Mouse (Mus musculus): Measurements from ENCODE around the gene Hspbp1. TPM values are rescaled to one million over a fixed set of nuclear protein-coding genes. Genes with fewer than 3 reads are reported as not detected.

Hspbp1 gene
- 10 to 100 TPM; 22.1 to 23.9 TPM for total RNA-seq (2021)
- long read RNA-seq, experiment 1, transcript Hspbp1-201 (8 exons, 1,593 nt), result major isoform, 5 of 33 reads
- long read RNA-seq, experiment 1, partial matches to known transcripts, result 5 of 33 reads
- long read RNA-seq, experiment 1, other reads (novel, unspliced or antisense), result 23 of 33 reads
- long read RNA-seq, experiment 2, partial matches to known transcripts, result 4 of 25 reads
- long read RNA-seq, experiment 2, other reads (novel, unspliced or antisense), result 17 of 25 reads

- DNase-seq (ENCODE audit: low spot score), result peak; percentile 95
Observed at GRCm38 (mm10) chr7:4684632-4685417, at the start of gene Hspbp1. TSS of gene Hspbp1 (minus strand) at chr7:4685068.

DNA sequence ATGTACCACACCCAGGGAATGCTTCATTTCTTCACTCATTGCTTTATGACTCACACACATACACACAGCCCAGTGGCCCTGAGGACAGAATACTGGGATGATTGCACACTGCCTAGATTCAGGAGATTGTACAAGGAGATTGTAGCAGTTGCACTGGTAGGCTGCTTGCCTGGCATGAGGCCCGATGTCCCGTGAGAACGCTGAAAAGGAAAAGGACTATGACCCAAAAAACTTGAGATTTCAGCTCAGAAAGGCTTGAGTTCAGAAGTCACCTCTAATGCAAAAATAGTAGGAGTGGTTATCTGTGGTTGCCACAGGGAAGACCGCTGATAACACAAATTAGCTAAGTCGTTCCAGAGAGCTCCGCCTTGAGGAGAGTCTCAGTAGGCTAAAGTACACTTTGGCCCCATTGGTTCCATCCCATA, 48.1 kb upstream of the Hspbp1 start:
- DNase-seq (ENCODE audit: low spot score), result no peak

DNA sequence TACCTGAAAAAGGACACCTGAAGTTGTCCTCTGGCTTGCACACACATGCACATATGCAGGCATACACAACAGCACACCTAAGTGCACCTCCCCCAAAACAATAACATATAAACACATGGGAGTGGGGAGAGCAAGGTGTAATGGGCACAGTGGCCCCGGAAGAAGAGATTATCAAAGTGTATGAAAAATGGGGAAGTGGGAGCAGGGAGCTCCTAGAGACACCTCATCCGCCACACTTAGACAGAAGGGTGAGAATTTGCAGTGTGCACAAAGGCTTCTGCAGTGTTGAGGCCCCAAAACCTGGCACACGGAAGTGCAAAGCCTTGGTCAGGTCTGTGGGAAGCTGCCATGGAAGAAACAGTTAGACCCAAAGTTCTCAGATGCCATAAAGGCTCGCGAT, 46.2 kb upstream of the Hspbp1 start:
- DNase-seq (ENCODE audit: low spot score), result no peak

- no peak for DNase-seq (ENCODE audit: low spot score)
Observed at GRCm38 (mm10) chr7:4725169-4725568, 40.3 kb upstream of the Hspbp1 start, which contains the start of gene Tmem150b. TSS of gene Tmem150b (minus strand) at chr7:4725249.

DNA sequence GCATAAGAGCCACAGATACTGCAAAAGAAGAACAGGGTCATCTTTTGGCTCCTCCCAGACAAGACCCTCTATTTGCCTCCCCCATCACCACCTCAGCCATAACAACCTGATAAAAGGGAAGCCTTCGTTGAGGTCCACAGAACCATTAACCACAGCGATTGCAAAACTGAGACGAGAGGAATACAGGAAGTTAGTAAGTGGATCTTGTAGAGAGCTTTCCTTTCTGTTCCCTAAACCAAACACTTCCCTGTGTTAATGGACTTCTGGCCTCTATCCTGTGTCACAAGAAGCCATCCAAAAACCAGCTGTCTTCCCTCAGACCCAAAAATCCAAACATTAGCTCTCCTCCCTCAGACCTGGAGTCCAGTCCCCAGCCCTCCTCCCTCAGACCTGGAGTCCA, 39.5 kb upstream of the Hspbp1 start:
- DNase-seq (ENCODE audit: low spot score), result no peak

DNA sequence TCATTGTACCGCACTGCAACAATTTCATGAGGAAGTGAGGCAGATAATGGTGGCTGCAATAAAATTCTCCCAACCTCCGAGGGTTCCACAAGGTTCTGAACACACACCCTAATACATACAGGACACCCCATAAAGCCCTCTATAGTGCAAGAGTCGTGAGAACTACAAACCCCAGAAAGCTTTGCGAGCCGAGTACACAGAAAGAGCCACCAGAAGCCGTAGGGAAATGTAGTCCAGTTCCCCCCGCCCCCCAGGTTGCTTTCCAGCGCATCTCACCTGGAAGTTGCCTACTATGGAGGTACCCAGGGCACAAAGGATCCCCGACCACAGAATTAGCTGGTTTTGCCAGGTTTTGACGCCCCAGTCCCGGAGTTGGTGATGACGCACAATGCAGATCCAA, 38.6 kb upstream of the Hspbp1 start:
- no peak for DNase-seq (ENCODE audit: low spot score)

DNA sequence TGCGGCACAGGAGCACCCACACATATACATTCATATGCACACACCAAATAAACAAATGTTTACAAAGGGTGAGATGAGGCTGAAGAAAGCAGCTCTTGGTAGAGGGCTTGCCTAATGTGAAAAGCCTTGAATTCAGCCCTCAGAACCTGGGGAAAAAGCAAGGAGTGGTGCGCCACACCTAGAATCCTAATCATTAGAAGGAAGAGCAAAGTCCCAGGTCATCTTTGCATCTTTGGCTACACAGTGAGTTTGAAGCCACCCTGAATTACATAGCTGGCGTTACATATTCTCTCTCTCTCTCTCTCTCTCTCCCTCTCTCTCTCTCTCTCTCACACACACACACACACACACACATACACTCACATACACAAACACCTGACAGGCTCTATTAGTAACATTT, 34.4 kb upstream of the Hspbp1 start:
- no peak for DNase-seq (ENCODE audit: low spot score)

DNA sequence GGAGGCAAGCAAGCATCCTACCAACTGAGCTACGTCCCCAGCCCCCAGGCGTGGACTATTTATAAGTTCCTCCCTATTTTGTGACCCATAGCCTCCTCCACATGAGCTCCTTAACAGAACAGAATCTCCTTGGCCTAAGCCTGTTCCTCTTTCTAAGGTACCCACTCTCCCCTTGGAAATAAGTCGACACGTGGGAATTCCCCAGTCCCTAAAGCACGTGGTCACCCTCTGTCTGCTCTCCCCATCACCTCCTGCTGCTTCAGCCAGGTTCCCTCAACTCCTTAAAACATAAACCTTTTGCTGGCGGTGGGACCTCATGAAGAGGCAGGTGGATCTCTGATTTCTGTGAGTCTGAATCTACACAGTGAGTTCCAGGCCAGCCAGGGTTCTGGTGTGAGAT, 32.1 kb upstream of the Hspbp1 start:
- DNase-seq (ENCODE audit: low spot score), result no peak

DNA sequence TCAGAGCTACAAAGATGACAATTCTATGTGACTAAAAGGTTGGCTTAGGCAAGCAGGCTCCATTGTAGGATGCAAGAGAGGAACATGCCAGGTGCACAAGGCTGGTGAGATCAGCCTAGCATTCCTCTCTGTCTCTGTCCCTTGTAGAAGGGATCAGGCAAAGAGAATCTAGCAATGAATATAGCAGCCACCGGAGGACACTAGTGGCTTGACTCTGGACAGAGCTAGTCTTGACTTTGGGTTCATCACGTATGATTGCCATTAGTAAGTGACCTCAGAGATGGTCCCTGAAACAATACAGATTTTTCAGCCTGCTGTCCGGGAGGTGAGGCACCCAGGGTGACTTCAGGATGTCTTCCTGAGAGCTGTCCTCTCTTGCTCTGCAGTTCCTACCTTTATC, 27.7 kb upstream of the Hspbp1 start:
- DNase-seq (ENCODE audit: low spot score), result no peak

GRCm38 (mm10) chr7:4705098-4705497, 20.2 kb upstream of the Hspbp1 start:
- peak; percentile 40 for DNase-seq (ENCODE audit: low spot score)

GRCm38 (mm10) chr7:4703195-4703594, 18.3 kb upstream of the Hspbp1 start:
- no peak for DNase-seq (ENCODE audit: low spot score)

- no peak for DNase-seq (ENCODE audit: low spot score)
Observed at GRCm38 (mm10) chr7:4702334-4702733, 17.5 kb upstream of the Hspbp1 start.

- DNase-seq (ENCODE audit: low spot score), result no peak
Observed at GRCm38 (mm10) chr7:4693004-4693403, 8.1 kb upstream of the Hspbp1 start.

DNA sequence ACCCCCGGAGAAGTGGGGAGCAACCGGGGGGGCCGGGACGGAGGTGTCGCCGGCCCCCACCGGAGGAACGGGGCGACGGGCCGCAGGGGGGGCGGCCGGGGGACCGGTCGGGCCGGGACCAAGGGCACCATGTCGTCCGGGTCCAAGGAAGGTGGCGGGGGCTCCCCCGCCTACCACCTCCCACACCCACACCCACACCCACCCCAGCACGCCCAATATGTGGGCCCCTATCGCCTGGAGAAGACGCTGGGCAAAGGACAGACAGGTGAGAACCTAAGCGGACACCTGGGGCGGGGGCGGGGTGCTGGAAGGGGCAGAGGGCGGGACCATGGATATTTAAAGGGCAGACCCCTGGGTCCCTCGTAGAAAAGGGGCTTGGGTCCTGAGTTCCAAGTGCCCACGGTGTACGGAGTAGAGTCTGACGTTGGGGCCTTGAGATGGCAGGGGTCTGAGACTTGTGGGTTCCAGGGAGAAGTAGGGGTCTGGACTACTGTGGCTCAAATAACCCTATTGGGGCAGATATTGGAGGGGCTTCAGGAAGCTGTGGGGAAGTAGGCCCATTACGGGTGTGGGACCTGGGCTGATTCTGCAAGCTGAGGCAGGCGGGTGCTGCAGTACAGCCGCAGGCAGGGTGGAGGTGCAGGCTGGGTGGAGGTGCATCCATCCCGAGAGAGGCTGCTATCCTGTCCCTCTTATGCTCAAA, 6.2 kb upstream of the Hspbp1 start:
- no peak for DNase-seq (ENCODE audit: low spot score)

DNA sequence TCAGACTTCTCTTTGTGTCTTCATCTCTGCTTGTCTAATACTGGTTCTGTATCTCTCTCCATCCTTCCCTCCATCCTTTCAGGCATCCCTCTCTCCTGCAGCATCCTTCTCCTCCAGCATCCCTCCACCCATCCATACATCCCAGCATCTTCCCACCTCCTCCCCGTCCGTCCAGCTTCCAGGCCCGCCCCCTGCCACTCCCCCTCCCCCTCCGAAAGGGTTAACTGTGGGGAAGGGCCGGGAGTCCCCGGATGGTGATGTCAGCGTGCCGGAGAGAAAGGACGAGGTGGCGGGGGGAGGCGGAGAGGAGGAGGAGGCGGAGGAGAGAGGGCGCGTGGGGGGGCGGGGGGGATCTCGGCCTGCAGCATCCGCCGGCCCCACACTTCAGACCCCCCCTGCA, 5.5 kb upstream of the Hspbp1 start, which contains the start of gene Brsk1:
TSS of gene Brsk1 (plus strand) at position 218 of the 400 bp plus-strand sequence.
- peak; percentile 22 for DNase-seq (ENCODE audit: low spot score)

- no peak for DNase-seq (ENCODE audit: low spot score)
Observed at GRCm38 (mm10) chr7:4684203-4684602, 665 bp downstream of the Hspbp1 start.

DNA sequence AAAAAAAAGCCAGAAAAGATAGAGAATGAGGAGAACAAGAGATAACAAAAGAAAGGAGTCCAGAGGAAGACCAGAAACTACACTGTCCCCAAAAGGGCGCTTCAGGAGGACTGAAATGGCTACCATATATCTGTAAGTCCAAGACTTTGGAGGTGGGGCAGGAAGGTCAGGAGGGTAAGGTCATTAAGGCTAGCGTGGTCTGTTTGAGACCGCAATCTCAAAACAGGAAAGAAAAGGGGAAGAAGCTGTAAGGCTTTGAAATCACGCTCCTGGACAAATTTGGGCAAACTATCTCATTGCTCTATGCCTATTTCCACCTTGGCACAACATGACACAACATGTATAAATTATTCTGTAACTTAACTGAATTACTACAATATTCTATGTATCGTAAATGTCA, 1.6 kb downstream of the Hspbp1 start:
- no peak for DNase-seq (ENCODE audit: low spot score)

DNA sequence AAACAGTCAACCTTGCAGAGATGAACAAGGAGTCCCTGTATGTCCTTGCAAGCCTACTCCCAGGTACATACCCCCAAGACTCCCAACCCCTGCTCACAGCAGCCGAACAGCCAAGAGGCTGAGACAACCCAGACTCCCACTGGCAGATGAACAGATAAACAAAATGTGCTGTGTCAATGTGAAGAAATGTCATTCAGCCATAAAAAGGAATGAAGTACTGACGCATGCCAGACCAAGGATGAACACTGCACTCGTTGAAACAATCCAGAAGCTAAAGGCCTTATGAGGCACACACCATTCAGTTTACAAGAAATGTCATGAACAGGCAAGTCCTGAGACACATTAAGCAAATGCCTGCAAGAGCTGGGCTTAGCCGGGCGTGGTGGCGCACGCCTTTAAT, 9.7 kb downstream of the Hspbp1 start:
- no peak for DNase-seq (ENCODE audit: low spot score)

DNA sequence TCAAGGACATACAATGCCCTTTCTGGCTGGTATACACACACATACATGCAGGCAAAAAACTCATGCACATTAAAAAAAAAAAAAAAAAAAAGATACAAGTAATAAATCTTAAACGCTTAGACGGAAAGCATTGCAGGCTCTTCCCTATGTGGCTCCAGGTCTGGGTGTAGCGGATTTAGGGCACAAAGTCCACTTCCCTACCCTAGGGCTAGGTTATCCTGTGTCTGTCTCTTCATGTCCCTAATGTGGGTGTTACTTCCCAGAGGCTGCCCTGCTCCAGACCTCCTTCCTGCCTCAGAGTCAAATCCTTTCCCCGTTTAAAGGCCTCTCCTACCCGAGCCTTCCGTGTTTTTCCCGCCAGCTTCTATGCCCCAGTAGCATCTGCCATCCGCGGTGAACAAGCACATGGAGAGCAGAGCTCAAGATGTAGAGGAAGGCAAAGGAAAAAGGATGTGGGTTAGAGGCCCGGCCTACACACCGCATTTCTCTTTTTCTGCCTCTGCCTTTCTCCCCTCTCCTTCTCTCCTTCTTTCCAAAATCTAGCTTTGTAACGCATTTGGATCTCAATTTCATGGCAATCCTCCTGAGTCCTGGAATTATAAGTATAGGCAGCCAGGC, 10.6 kb downstream of the Hspbp1 start:
- DNase-seq (ENCODE audit: low spot score), result no peak

DNA sequence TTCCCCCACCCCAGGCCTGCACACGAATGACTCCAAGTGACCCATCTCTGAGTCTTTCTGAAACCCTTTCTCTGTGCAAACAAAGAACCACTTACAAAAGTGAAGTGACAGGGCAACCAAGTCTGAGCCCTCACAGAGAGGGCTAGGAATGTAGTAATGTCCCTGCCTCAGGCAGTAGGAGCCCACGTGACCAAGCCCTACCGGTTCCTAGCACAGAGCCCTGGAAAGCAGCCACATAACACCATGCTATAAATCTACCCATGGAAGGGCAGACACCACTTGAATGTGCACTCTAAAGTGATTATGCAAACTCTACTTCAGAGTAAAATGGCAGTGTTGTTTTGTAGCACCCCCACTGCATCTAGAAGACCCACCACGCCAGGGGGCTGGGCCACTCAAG, 12.9 kb downstream of the Hspbp1 start:
- DNase-seq (ENCODE audit: low spot score), result no peak

GRCm38 (mm10) chr7:4670655-4671255, 14.1 kb downstream of the Hspbp1 start:
- DNase-seq (ENCODE audit: low spot score), result no peak
